Mouse (Mus musculus): ENCODE measurements around the gene Chrna5. TPM values are rescaled to one million over a fixed set of nuclear protein-coding genes. Genes with fewer than 3 reads are reported as not detected.

The Chrna5 gene
- polyA plus RNA-seq, 1 experiment = not detected

DNA sequence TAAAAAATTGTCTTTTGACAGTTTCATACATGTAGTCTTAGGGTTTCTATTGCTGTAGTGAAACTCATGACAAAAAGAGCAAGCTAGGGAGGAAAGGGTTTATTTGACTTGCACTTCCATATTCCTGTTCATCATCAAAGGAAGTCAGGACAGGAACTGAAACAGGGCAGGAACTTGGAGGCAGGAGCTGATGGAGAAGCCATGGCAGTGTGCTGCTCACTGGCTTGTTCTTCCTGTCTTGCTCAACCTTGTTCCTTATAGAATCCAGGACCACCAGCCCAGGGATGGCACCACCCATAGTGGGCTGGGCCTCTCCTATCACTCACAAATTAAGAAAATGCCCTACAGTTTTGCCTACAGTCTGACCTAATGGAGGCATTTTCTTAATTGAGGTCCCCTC lies 17.0 kb upstream of the Chrna5 start:
- H3K4me3 ChIP-seq = no peak overlapping the region
- no peaks in the 10 kb centered on the region for H3K79me2 ChIP-seq (ENCODE audit: control insufficient read depth, insufficient read depth)
- H3K27me3 ChIP-seq (ENCODE audit: control insufficient read depth, insufficient read depth, insufficient read length) = no peaks in the 10 kb centered on the region
- H3ac ChIP-seq (ENCODE audit: control insufficient read depth, insufficient read length) = no peak overlapping the region
- TF ChIP-seq MYOG (IDR thresholded peaks at IDR 0.05; ENCODE audit: control insufficient read depth in 1 of 3, insufficient read depth in 1 of 3, insufficient read length in 2 of 3, low read depth in 2 of 3) (no peak), USF1 (IDR thresholded peaks at IDR 0.05; ENCODE audit: low read depth) (no peak), REST (IDR thresholded peaks at IDR 0.05; ENCODE audit: insufficient read depth, insufficient read length) (no peak), CEBPB (IDR thresholded peaks at IDR 0.05; ENCODE audit: insufficient read depth, poor library complexity, severe bottlenecking) (no peak), E2F4 (IDR thresholded peaks at IDR 0.05; ENCODE audit: insufficient read depth) (no peak), POLR2AphosphoS2 (IDR thresholded peaks at IDR 0.05; ENCODE audit: insufficient read length, low read depth) (no peak), TCF3 (IDR thresholded peaks at IDR 0.05; ENCODE audit: insufficient read length, low read depth) (no peak), MAX (IDR thresholded peaks at IDR 0.05; ENCODE audit: low read depth) (no peak), SRF (IDR thresholded peaks at IDR 0.05; ENCODE audit: control insufficient read depth, insufficient read length, low read depth) (no peak), TCF12 (IDR thresholded peaks at IDR 0.05; ENCODE audit: insufficient read depth, poor library complexity, severe bottlenecking) (no peak), MYOD1 (IDR thresholded peaks at IDR 0.05; ENCODE audit: control insufficient read depth in 1 of 3, insufficient read length in 2 of 3, low read depth in 2 of 3) (no peak), POLR2A (IDR thresholded peaks at IDR 0.05; ENCODE audit: insufficient read length, low read depth) (no peak)
- H3K36me3 ChIP-seq (ENCODE audit: control insufficient read depth, insufficient read depth) = peaks cover 7% of the 10 kb centered on the region
- H3K4me2 ChIP-seq (ENCODE audit: low read depth) = no peak overlapping the region

GRCm38 (mm10) chr9:54969972-54970637 lies 10.6 kb upstream of the Chrna5 start:
- no peak overlapping the region for H3K4me3 ChIP-seq
- H3K36me3 ChIP-seq (ENCODE audit: control insufficient read depth, insufficient read depth) = no peaks in the 10 kb centered on the region
- peaks cover 6% of the 10 kb centered on the region for H3K27me3 ChIP-seq (ENCODE audit: control insufficient read depth, insufficient read depth, insufficient read length)
- H3K4me2 ChIP-seq (ENCODE audit: low read depth) = no peak overlapping the region
- no peak for TF ChIP-seq CEBPB (IDR thresholded peaks at IDR 0.05; ENCODE audit: insufficient read depth, poor library complexity, severe bottlenecking)
- TF ChIP-seq POLR2A (IDR thresholded peaks at IDR 0.05; ENCODE audit: insufficient read length, low read depth) = no peak
- no peak for TF ChIP-seq MYOG (IDR thresholded peaks at IDR 0.05; ENCODE audit: control insufficient read depth in 1 of 3, insufficient read depth in 1 of 3, insufficient read length in 2 of 3, low read depth in 2 of 3)
- no peak for TF ChIP-seq TCF12 (IDR thresholded peaks at IDR 0.05; ENCODE audit: insufficient read depth, poor library complexity, severe bottlenecking)
- no peak for TF ChIP-seq USF1 (IDR thresholded peaks at IDR 0.05; ENCODE audit: low read depth)
- TF ChIP-seq SRF (IDR thresholded peaks at IDR 0.05; ENCODE audit: control insufficient read depth, insufficient read length, low read depth) = no peak
- no peak for TF ChIP-seq POLR2AphosphoS2 (IDR thresholded peaks at IDR 0.05; ENCODE audit: insufficient read length, low read depth)
- no peak for TF ChIP-seq MAX (IDR thresholded peaks at IDR 0.05; ENCODE audit: low read depth)
- TF ChIP-seq E2F4 (IDR thresholded peaks at IDR 0.05; ENCODE audit: insufficient read depth) = no peak
- no peaks in the 10 kb centered on the region for H3K79me2 ChIP-seq (ENCODE audit: control insufficient read depth, insufficient read depth)
- no peak overlapping the region for H3ac ChIP-seq (ENCODE audit: control insufficient read depth, insufficient read length)

DNA sequence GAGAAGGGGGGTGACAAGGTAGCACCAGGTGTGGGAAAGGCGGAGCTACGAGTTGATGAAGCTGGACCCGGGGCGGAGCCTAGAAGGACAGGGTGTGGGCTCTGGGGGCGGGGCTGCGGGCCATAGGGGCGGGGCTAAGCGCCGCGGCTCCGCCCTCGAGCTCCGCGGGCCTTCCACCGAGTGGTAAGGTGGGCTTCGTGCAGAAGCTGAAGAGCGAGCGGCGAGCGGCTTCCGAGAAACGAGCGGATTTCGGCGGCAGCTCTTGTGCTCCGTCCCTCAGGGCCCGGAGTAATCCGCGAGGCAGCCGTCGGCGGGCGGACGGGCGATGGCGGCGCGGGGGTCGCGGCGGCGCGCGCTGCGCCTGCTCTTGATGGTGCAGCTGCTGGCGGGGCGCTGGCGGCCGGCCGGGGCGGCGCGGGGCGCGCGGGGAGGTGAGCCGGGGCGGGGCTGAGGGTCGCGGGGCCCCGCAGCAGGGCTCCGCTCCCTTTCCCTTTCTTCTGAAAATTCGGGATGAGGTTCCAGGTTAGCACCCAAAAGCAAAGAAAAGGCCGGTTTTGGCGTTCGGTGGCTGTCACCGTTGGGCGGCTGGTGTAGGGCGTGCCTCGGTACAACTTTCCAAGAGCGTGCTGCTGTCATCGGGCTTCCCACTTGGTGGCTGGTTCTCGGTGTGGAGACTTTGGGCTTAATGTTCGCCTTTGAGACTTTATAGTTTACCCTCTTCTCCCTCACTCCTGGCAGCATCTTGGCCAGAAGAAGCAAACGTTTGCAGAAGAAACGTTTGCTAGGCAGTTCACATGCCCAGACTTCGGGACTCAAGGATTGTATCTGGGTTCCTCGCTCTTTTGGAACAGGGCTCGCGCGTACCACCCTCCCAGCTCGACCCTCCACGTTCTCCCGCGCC lies 861 bp downstream of the Chrna5 start:
- H3K79me2 ChIP-seq (ENCODE audit: control insufficient read depth, insufficient read depth) = no peaks in the 10 kb centered on the region
- no peak overlapping the region for H3ac ChIP-seq (ENCODE audit: control insufficient read depth, insufficient read length)
- peaks cover 32% of the 10 kb centered on the region for H3K27me3 ChIP-seq (ENCODE audit: control insufficient read depth, insufficient read depth, insufficient read length)
- no peaks in the 10 kb centered on the region for H3K36me3 ChIP-seq (ENCODE audit: control insufficient read depth, insufficient read depth)
- H3K4me3 ChIP-seq = no peak overlapping the region
- peak overlapping the region; percentile 18 for H3K4me2 ChIP-seq (ENCODE audit: low read depth)
- no peak for TF ChIP-seq E2F4 (IDR thresholded peaks at IDR 0.05; ENCODE audit: insufficient read depth)
- TF ChIP-seq MAX (IDR thresholded peaks at IDR 0.05; ENCODE audit: low read depth) = no peak
- no peak for TF ChIP-seq POLR2A (IDR thresholded peaks at IDR 0.05; ENCODE audit: insufficient read length, low read depth)
- no peak for TF ChIP-seq POLR2AphosphoS2 (IDR thresholded peaks at IDR 0.05; ENCODE audit: insufficient read length, low read depth)
- TF ChIP-seq SRF (IDR thresholded peaks at IDR 0.05; ENCODE audit: control insufficient read depth, insufficient read length, low read depth) = no peak
- TF ChIP-seq REST (IDR thresholded peaks at IDR 0.05; ENCODE audit: insufficient read depth, insufficient read length) = no peak
- TF ChIP-seq TCF3 (IDR thresholded peaks at IDR 0.05; ENCODE audit: insufficient read length, low read depth) = no peak
- no peak for TF ChIP-seq MYOD1 (IDR thresholded peaks at IDR 0.05; ENCODE audit: control insufficient read depth in 1 of 3, insufficient read length in 2 of 3, low read depth in 2 of 3)
- no peak for TF ChIP-seq CEBPB (IDR thresholded peaks at IDR 0.05; ENCODE audit: insufficient read depth, poor library complexity, severe bottlenecking)
- no peak for TF ChIP-seq MYOG (IDR thresholded peaks at IDR 0.05; ENCODE audit: control insufficient read depth in 1 of 3, insufficient read depth in 1 of 3, insufficient read length in 2 of 3, low read depth in 2 of 3)
- no peak for TF ChIP-seq TCF12 (IDR thresholded peaks at IDR 0.05; ENCODE audit: insufficient read depth, poor library complexity, severe bottlenecking)
- no peak for TF ChIP-seq USF1 (IDR thresholded peaks at IDR 0.05; ENCODE audit: low read depth)

DNA sequence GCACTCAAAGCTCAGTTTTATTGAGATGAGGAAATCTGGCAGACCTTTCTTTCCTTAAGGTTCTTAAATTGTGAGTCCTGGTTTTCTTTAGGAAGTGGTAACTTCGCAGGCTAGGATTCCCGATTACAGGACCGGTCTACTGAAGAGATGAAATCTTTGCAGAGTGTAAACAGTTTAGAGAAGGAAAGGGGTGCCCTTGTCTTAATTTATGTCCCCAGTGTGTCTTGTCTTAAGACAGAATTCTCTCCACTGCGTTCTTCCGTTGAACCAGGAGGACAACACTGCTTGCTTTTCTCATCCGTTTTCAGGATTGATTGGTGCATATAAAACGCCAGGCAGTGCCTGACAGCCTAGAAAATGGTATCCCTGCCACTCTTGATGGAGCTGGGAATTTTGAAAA lies 1.7 kb downstream of the Chrna5 start:
- no peak for TF ChIP-seq MYOD1 (IDR thresholded peaks at IDR 0.05; ENCODE audit: control insufficient read depth in 1 of 3, insufficient read length in 2 of 3, low read depth in 2 of 3)
- no peak for TF ChIP-seq REST (IDR thresholded peaks at IDR 0.05; ENCODE audit: insufficient read depth, insufficient read length)
- TF ChIP-seq MAX (IDR thresholded peaks at IDR 0.05; ENCODE audit: low read depth) = no peak
- TF ChIP-seq MYOG (IDR thresholded peaks at IDR 0.05; ENCODE audit: control insufficient read depth in 1 of 3, insufficient read depth in 1 of 3, insufficient read length in 2 of 3, low read depth in 2 of 3) = no peak
- TF ChIP-seq USF1 (IDR thresholded peaks at IDR 0.05; ENCODE audit: low read depth) = no peak
- no peak for TF ChIP-seq POLR2A (IDR thresholded peaks at IDR 0.05; ENCODE audit: insufficient read length, low read depth)
- no peak for TF ChIP-seq SRF (IDR thresholded peaks at IDR 0.05; ENCODE audit: control insufficient read depth, insufficient read length, low read depth)
- TF ChIP-seq CEBPB (IDR thresholded peaks at IDR 0.05; ENCODE audit: insufficient read depth, poor library complexity, severe bottlenecking) = no peak
- TF ChIP-seq E2F4 (IDR thresholded peaks at IDR 0.05; ENCODE audit: insufficient read depth) = no peak
- no peak for TF ChIP-seq TCF12 (IDR thresholded peaks at IDR 0.05; ENCODE audit: insufficient read depth, poor library complexity, severe bottlenecking)
- TF ChIP-seq TCF3 (IDR thresholded peaks at IDR 0.05; ENCODE audit: insufficient read length, low read depth) = no peak
- no peak for TF ChIP-seq POLR2AphosphoS2 (IDR thresholded peaks at IDR 0.05; ENCODE audit: insufficient read length, low read depth)
- H3K4me3 ChIP-seq = no peak overlapping the region
- no peaks in the 10 kb centered on the region for H3K79me2 ChIP-seq (ENCODE audit: control insufficient read depth, insufficient read depth)
- no peak overlapping the region for H3ac ChIP-seq (ENCODE audit: control insufficient read depth, insufficient read length)
- peaks cover 32% of the 10 kb centered on the region for H3K27me3 ChIP-seq (ENCODE audit: control insufficient read depth, insufficient read depth, insufficient read length)
- H3K36me3 ChIP-seq (ENCODE audit: control insufficient read depth, insufficient read depth) = no peaks in the 10 kb centered on the region
- no peak overlapping the region for H3K4me2 ChIP-seq (ENCODE audit: low read depth)
